Mouse (Mus musculus) kidney, adult 11 months (tissue): ENCODE results near the gene Gps2.
A peak's percentile ranks its signal among the peaks of the same experiment; 100 is the strongest.
"Not testable (repeated sequence)": the region's sequence is repeated elsewhere in the genome, so short reads cannot be mapped to it uniquely, and the experiment has no call there.

ENCODE experiments used
- DNase-seq: peaks from one replicate; pipeline ENCODE4 v3.0.0; 2022

Gene Gps2

DNA sequence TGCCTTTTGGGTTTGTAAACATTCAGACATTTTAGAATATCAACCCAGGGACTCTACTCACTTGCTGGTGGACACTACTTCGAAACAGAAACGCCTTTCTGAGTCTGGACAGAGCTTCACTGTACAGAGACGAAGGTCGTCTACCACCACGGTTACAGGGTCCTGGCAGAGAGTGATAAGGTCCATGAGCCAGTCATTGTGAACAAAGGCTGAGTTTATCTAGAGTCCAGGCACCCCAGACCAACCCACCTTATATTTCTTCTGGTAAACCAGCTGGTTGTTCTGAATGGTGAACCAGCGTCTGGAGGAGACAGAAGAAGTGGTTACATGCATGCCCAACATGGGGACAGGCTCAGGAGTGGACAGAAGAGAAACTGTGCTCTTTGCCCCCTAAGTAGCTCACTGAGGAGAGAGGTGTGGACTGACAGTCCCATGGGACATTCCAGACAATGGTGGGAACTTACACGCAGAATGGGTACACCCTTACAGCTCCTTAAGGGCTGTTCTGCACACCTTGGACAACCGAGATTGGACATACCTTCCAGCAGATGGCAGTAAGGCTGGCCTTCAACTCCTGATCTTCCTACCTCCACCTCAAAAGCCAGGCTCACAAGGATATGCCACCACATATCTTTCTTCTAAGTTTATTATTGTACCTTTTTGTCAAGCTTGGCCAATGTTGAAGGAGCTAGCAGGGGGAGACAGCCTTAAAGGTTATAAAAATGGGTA, 26.6 kb upstream of the Gps2 start:
- no peak for DNase-seq

DNA sequence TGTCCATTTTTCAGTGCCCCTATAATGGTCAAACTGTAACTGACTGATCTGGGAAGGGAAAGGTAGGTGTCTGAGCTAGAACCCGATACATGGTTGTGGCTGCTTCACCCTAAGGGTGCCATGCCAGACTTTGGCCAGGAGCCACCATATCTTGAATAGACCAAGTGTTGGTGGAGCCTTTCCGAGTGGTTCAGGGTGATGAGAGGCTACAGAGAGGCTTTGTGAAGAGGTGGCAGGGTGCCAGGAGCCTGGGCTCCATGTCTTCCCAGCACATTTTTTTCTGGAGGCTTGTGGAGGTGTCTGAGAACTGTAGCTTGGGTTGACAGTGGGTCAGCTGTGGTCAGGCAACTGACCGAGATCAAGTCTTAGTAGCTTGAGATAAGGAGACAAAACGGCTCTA, 22.2 kb upstream of the Gps2 start:
- no peak for DNase-seq

DNA sequence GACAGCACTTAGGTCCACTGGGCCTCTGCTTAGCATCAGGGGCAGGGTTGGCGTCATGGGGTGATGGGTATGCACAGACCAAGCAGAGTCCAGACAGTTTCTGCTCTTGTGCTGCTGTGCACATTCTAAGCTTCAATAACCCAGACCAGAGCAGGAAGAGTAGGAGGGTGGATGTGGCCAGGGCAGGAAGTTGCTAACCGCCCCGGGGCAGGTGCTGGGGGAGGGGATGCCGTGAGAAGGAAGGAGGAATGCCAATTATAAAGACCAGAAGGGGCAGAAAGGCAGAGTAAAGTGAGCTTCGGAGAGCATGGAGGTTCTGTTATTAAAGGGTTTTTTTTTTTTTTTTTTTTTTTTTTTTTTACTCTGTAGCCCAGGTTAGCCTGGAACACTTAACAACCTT, 19.0 kb upstream of the Gps2 start:
- DNase-seq = no peak

DNA sequence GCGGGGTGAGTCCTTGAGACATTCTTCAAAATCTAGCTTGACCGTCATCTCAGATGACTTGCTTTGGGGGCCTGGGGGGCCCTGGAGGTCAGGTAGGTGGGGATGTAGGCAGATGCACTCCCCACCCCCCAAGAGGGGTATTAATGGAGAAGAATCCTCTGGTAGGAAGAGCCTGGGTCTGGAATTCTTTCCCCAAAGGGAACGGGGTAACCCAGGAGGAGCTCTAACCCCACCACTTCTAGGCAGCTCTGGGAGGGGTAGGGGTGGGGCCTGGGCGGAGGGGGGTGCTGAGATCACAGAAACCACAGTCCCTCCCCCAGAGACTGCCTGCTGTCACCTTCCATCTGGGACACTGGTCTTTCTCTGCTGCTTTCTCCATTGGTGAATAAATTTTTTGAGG, 18.4 kb upstream of the Gps2 start, which contains the start of gene Acap1:
Acap1 (minus strand) TSS at position 249 of the 400 bp plus-strand sequence.
- DNase-seq = no peak

DNA sequence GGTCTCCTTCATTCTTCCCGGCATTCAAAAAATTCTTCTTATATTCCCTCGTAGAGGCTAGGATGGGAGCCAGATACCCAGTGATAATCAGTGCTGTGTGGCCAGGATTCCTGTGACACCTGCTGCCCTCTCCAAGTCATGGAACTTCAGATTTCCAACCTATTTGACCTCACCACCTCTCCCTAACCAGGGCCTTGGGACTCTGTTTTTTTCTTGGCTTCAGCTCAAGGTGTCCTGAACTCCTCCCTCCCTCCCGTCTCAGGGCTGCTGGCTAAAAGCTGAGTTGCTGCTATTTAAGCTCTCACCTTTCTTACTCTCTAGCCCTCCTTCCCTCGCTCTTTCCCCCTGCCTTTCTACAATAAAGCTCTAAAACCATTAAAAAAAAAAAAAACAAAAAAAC, 13.8 kb upstream of the Gps2 start:
- DNase-seq = no peak

DNA sequence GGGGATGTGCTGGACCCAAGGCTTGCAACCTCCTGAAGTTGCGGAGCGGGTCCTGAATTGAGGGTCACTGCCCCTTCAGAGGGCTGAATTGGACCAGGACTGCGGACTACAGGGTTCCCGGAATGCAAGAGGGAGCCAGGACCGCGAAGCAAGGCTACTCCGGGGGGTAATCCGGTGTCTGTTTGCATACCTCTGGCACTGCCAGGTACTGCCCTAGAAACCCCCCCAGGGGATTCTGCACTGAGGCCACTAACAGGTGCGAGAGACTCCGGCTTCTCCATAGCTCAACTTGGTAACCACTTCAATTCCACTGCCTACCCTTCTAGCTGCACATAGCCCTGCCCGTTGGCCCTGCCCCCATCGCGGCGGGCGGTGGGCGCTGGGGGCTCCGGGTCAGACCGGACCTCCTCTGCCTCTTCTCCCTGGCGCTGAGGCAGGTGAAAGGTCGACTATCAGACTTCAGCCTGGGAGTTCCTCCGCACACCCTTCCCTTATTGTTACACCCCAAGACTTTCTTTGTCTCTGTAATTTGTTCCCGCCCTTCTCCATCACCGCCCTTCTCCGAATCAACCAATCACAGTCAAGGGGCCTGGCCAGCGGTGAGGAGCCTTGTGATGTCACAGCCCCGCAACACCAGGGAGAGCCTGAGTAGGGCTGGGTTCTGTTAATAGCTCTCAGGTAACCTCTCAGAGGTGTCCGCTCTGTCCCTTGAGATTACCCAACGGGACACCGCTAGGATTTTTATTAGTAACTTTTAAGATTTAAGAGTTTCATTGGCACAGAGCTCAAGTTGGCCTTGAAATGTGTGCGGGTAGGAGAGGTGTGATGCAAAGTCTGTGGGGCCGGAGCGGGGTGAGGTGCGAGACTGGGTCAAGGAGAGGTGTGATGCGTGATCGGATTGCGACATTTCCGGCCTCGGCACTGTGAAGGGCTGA, 12.9 kb upstream of the Gps2 start, which contains the start of the genes 2810408A11Rik and Neurl4:
2810408A11Rik (minus strand) TSS at position 517 of the 935 bp plus-strand sequence.
Neurl4 (plus strand) TSS at position 602 of the 935 bp plus-strand sequence.
- DNase-seq = peak; percentile 95

DNA sequence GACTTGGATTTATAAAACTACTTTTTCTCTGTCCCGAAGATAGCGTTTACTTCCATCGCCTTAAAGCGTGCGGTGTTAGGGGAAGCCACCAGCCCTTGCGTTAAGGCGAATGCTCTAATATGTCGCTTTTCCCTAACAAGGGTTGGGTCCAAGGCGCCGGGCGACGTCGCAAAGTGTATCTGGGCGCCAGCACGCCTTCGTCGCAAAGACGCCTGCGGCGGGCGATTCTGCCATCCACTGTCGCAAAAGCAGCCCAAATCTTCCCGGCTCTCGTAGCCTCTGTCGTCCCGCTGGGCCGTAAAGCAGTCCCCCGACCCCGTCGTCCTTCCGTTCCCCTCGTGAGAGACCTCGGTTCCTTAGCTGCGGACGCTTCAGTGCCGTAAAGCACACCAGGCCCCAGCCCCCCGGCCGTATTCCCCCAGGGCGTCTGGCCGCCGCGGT, 12.3 kb upstream of the Gps2 start:
- DNase-seq = peak; percentile 98

DNA sequence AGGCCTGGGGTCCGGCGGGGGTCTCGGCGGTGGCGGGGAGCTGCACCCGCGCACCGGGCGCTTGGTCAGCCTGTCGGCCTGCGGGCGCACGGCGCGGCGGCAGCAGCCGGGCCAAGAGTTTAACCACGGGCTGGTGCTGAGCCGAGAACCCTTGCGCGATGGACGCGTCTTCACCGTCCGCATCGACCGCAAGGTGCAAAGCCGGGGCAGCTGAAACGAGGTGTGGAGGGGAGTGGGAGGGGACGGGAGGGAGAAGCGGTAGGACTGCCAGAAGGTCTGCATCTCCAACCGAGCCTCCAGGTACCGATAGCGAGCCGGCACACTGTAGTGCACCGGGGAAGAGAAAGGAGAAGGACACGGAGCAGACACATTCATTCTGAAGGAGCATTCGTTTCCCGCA, 11.7 kb upstream of the Gps2 start:
- no peak for DNase-seq

DNA sequence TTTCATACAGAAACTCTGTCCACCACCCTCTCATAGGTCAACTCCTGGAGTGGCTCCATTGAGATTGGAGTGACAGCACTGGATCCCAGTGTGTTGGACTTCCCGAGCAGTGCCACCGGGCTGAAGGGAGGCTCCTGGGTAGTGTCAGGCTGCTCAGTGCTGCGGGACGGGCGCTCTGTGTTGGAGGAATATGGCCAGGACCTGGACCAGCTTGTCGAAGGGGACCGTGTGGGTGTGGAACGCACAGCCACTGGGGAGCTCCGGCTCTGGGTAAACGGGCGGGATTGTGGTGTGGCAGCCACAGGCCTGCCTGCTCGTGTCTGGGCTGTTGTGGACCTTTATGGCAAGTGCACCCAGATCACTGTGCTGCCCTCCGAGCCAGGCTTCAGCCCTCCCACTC, 10.7 kb upstream of the Gps2 start:
- DNase-seq = no peak

DNA sequence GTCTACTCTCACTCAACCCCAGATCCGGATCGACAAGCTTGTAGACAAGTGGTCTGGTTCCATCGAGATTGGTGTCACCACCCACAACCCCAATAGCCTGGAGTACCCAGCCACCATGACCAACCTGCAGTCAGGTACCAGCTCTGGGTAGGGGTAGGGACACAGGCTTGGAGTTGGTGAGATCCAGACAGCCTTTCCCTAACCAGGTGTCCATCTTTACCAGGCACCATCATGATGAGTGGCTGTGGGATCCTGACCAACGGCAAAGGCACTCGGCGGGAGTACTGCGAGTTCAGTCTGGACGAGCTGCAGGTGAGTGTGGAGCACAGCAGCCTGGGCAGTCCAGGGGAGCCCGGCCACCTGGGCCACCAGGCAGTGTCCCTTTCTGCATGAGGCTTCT, 9.4 kb upstream of the Gps2 start:
- no peak for DNase-seq

DNA sequence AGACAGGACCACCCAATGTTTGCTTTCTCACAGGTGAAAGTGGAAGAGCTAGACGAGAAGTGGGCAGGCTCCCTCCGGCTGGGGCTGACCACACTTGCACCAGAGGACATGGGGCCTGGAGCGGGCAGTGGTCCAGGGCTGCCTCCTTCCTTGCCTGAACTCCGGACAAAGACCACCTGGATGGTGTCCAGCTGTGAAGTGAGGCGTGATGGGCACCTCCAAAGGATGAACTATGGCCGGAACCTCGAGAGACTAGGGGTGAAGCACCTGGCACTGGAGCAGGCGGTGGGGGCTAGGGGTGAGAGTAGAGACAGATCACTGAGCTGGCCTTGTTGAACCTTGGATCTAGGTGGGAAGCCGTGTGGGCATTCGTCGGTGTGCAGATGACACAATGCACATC, 5.0 kb upstream of the Gps2 start:
- DNase-seq = peak; percentile 97

DNA sequence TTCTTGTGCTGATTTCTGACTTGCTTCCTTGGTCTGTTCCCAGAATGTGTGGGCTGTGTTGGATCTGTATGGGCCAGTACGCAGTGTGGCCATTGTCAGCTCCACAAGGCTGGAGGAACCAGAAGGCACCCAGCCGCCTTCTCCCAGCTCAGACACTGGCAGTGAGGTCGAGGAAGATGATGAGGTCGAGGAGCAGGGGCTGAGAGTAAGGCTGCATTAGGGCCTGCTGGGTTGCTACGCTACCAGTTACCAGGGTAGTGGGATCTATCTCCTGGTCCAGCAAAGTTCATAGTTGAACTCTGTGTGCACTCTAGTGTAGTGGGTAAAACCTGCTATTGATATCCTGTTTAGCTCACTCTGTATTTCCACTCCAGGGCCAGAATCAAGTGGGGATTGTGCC, 4.5 kb upstream of the Gps2 start:
- DNase-seq = no peak

DNA sequence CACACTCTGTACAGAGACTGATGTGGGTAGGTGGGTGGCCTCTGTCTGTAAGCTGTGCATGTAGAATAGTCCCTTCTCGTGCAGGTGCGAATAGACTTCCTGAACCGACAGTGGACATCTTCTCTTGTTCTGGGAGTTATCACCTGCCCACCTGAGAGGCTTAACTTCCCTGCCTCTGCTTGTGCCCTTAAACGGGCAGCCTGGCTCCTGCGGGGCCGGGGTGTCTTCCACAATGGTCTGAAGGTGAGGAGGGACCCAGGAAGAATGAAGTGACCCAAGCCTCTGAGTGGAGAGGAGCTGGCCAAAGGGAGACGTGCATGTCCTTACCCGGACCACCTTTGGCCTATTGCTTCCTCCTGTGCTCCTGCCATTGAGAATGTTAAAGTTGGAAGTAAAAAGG, 3.5 kb upstream of the Gps2 start:
- DNase-seq = no peak

DNA sequence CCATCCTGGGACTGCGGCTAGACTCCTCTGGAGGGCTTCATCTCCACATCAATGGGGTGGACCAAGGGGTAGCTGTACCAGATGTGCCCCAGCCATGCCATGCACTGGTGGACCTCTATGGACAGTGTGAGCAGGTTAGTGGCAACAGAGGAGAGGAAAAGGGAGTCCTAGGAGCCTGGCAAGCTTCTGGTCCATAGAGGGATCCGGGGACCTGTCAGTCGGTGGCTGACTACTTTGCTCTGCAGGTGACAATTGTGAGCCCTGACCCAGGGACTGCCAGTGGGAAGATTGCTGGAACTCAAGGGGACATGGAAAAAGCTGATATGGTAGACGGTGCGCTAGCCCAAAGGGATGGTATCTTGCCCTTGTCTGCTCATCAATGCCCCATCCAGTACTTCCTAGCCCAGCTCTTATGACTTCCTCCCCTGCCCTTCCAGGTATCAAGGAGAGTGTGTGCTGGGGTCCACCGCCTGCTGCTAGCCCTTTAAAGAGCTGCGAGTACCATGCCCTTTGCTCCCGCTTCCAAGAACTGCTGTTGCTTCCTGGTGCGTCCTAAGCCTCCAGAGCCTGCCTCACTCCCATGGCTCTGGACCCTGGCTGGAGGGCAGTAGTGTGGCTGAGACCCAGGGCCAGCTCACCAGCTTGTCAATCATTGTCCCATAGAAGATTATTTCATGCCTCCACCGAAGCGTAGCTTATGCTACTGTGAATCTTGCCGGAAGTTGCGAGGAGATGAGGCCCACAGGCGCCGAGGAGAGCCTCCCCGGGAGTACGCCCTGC, 2.7 kb upstream of the Gps2 start:
- DNase-seq = peak; percentile 87

DNA sequence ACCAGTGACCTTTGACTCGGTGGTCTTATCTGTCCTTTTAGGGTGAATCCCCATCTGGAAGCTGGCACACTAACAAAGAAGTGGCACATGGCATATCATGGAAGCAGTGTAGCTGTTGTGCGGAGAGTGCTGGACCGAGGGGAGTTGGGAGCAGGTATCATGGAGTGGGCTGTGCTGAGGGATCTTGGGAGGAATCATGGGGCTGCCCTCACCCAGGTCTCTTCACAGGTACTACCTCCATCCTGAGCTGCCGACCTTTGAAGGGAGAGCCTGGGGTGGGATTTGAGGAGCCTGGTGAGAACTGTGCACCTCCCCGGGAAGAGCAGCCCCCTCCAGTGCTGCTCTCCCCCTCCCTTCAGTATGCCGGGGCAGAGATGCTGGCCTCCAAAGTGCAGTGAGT, 2.0 kb upstream of the Gps2 start:
- no peak for DNase-seq

DNA sequence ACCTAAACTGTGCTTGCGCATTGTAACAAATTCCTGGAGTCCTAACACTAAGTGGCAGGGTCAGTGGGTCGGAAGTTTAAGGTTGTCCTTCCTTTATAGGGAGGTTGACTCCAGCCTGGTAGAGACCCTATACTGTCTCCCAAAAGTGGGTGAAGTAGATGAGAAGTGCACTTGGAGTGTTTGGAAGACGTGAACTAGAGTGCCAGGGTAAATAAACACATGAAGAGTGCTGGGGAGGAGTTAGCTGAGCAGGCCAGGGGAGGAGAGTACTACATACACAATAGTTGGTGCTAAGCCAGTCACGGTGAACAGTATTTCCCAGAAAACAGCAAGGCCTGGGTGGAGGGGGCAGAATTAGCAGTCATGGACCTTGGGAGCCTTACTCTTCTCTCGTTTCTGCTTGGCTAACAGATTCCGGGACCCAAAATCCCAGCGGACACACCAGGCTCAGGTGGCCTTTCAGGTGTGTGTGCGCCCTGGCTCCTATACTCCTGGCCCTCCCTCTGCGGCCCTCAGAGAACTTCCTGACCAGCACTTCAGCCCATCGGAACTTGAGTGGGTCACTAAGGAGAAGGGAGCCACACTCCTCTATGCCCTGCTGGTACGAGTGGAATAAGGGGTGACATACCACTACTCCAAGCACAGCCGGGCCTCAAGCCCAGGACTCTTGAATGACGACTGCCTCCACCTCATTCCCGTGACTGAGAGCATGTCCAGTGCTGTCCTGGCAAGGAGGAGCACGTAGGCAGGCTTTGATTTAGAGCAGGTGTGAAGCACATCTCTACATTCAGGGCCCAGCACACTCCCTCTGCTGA, 765 bp upstream of the Gps2 start:
- no peak for DNase-seq

DNA sequence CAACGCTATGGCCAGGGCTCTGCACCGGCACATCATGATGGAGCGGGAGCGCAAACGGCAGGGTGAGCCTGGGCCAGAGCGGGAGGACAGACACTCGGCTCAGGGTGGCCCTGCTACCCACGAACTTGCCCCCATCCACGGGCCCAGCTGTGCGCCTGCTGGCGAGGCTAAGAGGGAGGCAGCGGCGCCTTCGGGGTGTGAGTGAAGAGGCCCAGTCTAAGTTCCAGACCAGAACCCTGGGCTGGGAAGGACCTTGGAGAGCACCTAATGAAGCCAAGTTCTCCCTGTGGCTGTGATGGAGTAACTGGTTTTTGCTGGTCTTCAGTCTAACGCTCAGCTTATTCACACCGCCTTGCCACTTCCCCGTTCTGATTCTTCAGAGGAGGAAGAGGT, 680 bp downstream of the Gps2 start:
- DNase-seq = no peak

DNA sequence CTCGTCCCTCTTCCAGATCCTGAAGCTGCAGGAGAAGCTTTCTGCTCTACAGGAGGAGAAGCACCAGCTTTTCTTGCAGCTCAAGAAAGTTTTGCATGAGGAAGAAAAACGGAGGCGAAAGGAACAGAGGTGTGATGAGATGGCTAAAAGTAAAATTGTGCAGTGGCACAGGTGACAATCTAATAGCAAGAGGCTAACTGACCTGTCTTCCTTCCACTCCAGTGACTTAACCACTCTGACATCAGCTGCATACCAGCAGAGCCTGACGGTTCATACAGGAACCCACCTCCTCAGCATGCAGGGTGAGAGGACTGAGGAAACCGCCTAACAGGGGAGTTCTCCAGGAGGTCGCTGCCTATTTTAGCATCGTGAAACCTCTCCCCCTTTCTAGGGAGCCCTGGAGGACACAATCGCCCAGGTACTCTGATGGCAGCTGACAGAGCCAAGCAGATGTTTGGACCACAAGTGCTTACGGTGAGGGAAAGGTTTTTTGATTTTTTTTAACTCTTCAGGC, 1.3 kb downstream of the Gps2 start:
- DNase-seq = no peak

DNA sequence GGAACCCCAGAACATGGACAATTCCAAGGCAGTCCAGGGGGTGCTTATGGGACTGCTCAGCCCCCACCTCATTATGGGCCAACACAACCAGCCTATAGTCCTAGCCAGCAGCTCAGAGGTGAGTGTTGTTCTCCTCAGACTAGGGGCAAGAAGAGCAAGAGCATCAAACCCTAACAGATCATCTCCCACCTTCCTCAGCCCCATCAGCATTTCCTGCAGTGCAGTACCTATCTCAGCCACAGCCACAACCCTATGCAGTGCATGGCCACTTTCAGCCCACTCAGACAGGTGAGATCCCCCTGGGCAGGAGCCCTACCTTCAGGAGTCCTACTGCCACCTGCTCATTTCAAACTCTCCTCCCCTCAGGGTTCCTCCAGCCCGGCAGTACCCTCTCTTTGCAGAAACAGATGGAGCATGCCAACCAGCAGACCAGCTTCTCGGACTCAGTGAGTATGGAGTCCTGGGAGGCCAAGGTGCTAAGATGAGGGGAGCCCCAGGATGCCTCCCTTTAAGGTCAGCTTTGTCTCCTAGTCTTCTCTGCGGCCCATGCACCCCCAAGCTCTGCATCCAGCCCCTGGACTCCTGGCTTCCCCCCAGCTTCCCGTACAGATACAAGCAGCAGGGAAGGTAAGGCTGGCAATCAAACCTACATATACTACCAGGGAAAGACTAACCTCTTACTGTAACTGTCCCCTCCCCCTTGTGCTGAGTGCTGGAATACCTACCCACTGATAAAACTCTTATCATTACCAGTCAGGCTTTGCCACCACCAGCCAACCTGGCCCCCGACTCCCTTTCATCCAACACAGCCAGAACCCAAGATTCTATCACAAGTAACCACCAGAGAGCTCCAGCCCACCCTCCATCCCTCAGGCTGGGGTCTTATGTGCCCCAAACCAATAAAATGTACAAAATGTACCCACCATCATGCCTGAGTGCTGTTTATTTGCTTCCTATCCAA, 2.3 kb downstream of the Gps2 start:
- no peak for DNase-seq

DNA sequence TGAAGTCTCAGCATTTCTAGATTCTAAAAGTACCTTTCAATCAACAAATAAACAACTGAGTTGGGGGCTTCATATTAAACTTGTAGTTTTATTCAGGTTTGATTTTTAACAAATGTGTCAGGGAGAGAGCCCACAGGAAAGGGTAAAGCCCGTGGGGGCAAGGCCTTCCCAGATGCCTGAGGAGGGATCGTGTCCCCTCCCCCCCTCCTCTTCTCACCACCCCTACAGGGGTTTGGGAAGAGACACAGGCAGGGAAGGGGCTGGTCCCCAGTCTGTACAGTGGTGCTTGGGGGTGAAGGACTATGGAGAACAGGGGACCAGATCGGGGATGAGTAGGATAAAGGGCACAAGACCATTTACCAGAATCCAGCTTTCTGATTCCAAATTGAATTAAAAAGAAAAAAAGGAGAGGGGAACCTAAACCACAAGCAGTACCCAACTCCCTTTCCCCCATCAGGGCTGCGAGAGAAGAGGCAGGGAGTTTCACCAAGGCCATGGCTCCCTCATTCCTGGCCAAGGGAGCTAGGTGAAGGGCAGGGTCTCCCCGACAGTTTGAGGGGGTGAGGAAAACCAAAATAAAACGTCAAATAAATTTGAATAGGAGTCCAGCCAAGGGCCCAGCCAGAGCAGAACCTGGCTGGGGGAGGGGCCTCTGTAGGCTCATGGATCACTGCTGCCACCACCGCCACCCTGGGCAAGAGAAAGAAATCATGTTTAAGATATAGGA, 3.1 kb downstream of the Gps2 start:
- DNase-seq = not testable (repeated sequence)
